Mouse (Mus musculus) spleen, adult 2 months (tissue): ENCODE results near the gene Kndc1.

Experiments used
- CTCF ChIP-seq: fragments of 200-500 bp; IDR thresholded peaks from 2 replicates; pipeline ENCODE4 v1.5.1; 2011; ENCODE audit warnings: mild to moderate bottlenecking, inconsistent platforms; ENCODE audit not compliant: insufficient read depth, insufficient read length, insufficient replicate concordance; ENCODE audit errors: extremely low read depth
- POLR2A ChIP-seq: fragments of 200-500 bp; IDR thresholded peaks from 2 replicates; pipeline ENCODE4 v1.6.1; 2011; ENCODE audit warnings: low read depth, low read length, inconsistent platforms

GRCm38 (mm10) chr7:139896796-139897195, 2.3 kb downstream of the Kndc1 start:
- TF ChIP-seq CTCF (no peak), POLR2A (no peak)
